Mouse (Mus musculus): ENCODE measurements at regions not wholly inside any gene's neighbourhood (a gene's known extent, or its start where the extent isn't known, plus 50 kb on each side); places are given as distances from the start of the nearest gene placed in this dataset.
A peak's percentile ranks its signal among the peaks of the same experiment; 100 is the strongest.
"Not testable (repeated sequence)": the region's sequence is repeated elsewhere in the genome, so short reads cannot be mapped to it uniquely, and the experiment has no call there.

DNA sequence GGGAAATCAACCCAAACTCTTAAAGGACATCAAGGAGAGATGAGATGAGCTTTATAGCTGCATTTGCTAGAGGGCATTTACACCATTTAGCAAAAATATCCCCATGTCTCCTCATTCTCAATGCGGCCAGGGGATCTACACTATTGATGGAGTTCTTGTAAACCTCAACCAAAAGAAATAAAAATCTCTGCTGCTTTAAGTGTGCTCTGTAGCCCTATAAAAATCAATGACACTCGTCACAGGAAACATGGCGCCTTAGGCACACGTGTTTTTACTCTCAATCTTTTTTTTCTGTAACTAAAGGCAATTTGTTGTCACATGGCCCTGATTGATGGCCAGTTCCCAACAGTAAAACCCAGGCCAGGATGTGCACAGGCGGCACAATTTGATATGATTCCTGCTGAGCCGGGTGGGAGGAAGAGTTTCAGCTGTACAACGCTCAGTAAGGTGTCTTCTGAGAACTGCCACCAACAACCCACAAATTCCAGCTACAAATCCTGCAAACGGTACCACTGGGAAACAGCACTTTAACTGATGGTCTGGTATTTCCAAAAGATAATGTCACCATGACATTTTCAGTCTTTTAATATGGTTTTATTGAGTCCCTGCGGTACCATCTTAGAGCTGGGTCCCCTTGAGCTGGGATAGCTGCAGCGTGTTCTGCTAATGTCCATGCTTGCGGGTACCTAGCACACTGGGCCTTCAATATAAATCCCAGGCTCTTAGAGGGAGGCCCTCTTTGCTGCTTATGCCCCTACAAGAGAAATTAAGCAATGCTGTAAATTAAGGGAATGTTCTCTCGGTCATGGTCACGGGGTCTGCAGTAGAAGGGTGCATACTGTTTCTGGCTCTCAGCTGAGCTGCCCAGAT, 78.8 kb downstream of the Tpbg start:
- WGBS, result 58% methylated on average over 13 of the region's 13 CpGs
- H3K4me2 ChIP-seq, result no peak overlapping the region
- no peak overlapping the region for H3K27ac ChIP-seq (replicated peaks)
- H3K4me3 ChIP-seq, result no peak overlapping the region
- H3K4me1 ChIP-seq (replicated peaks), result no peaks in the 10 kb centered on the region
- H3K36me3 ChIP-seq, result no peaks in the 10 kb centered on the region
- peak; percentile 79 for ATAC-seq (ENCODE audit: low read depth)
- no peaks in the 10 kb centered on the region for H3K27me3 ChIP-seq
- H3K9me3 ChIP-seq, result no peaks in the 10 kb centered on the region
- no peak overlapping the region for H3K9ac ChIP-seq

DNA sequence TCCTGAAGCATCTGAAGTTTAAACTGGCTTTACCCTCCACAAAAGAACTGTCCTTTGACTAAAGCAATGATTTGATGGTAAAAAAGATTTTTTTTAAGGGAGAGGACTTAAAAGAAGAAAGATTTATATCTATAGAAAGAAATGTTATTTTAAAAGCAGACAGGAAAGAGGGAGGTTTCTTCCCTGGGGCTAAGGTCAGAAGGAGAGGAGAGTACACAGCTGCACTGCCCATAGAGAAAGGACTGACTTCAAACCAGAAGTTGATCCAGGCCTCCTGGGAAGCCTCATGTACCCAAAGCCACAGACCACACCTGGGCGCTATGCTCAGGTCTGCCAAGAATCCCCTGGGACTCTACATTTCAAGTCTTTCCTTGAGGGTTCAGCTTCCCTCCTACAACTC, 83.1 kb downstream of the Tpbg start:
- no peaks in the 10 kb centered on the region for H3K27me3 ChIP-seq
- H3K36me3 ChIP-seq, result no peaks in the 10 kb centered on the region
- 93% methylated on average over 1 of the region's 1 CpGs for WGBS
- no peak overlapping the region for H3K4me3 ChIP-seq
- H3K27ac ChIP-seq (replicated peaks), result no peak overlapping the region
- no peaks in the 10 kb centered on the region for H3K9me3 ChIP-seq
- no peak overlapping the region for H3K4me2 ChIP-seq
- no peak overlapping the region for H3K9ac ChIP-seq
- no peaks in the 10 kb centered on the region for H3K4me1 ChIP-seq (replicated peaks)
- no peak for ATAC-seq (ENCODE audit: low read depth)

DNA sequence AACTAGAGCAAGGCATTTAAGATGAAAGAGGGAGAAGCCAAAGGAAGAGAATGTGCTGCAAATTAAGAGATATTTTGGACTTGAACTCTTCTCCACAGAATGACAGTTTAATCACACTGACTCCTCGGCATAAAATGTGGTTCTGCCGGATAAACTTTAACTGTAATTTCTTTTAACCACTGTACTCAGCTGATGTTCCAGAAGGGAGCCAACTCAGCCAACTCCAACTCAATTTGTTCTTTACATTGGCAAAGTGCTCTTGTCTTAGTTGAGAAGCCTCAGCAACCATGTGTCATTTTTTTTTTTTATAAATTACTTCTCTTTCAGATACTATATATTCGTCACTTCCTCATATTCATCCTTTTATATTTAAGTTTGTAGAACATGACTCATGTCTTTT, 90.0 kb downstream of the Tpbg start:
- H3K9me3 ChIP-seq, result no peaks in the 10 kb centered on the region
- H3K27me3 ChIP-seq, result no peaks in the 10 kb centered on the region
- H3K4me1 ChIP-seq (replicated peaks), result no peaks in the 10 kb centered on the region
- ATAC-seq (ENCODE audit: low read depth), result no peak
- no peak overlapping the region for H3K9ac ChIP-seq
- H3K4me2 ChIP-seq, result no peak overlapping the region
- H3K4me3 ChIP-seq, result no peak overlapping the region
- WGBS, result 87% methylated on average over 3 of the region's 3 CpGs
- no peak overlapping the region for H3K27ac ChIP-seq (replicated peaks)
- no peaks in the 10 kb centered on the region for H3K36me3 ChIP-seq

DNA sequence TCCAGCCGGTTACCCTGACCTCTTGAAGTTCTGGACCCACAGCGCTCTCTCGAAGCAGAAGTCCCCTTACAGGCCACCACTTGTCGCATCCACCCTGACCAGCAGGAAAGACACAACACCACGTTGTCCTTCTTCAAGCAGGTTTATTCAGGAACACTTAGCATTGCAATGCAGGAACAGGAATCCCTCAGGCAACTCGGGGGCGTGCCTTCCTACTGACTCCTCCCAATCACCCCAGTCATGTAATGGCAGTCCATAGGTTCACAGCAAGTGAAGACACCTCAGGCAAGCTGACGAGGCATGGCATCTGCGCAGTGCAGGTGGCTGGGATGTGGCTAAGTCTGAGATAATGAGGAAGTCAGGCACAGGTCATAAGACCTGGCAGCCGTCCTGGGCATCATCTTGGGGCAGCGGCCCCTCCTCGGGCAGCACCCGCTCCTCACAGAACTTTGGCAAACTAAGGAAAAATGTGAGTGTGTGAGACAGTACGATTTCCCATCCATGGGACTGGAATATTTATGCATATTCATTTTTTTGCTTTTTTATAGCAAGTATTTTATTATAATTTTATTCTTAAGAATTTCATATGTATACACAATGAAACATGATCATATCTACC, 101.0 kb downstream of the Tpbg start:
- H3K4me2 ChIP-seq; ATAC-seq (ENCODE audit: low read depth); H3K27me3 ChIP-seq; H3K9ac ChIP-seq; H3K4me3 ChIP-seq; H3K9me3 ChIP-seq; H3K27ac ChIP-seq (replicated peaks); H3K36me3 ChIP-seq; H3K4me1 ChIP-seq (replicated peaks): not testable (repeated sequence)
- WGBS, result 93% methylated on average over 14 of the region's 14 CpGs

DNA sequence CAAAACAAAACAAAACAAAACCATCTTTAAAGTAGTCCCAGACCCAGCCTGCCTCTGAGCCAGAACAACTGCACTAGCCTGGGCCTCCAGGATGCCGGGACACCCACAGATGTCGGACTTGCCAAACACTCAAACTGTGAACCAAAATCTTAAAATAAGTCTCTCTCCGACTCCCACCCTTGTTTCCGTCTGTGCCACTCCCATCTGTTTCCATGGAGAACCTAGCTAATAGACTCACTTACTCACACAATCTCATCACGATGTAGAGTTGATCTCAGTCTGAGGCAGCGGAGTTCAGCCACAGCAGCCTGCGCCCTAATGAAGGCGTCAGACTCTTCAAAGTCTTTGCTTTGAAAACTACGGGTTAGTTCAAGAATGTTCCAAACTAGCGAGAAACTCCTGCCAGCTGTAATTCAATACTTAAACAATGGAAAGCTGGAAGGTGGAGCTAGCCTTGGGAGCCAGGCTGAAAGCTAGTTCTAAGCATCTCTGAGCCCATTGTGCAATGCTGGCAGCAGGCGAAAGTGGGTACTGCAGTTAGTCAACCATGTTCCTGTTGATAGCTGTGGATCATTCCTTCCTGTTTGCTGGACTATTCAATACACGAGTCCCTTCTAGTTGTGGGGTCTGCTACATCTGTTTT, 106.4 kb downstream of the Tpbg start:
- Histone ChIP-seq H3K27me3 (no peaks in the 10 kb centered on the region), H3K9ac (no peak overlapping the region), H3K4me1 (replicated peaks) (no peaks in the 10 kb centered on the region), H3K27ac (replicated peaks) (no peak overlapping the region), H3K9me3 (no peaks in the 10 kb centered on the region), H3K4me3 (no peak overlapping the region), H3K36me3 (no peaks in the 10 kb centered on the region), H3K4me2 (no peak overlapping the region)
- ATAC-seq (ENCODE audit: low read depth), result no peak
- 69% methylated on average over 12 of the region's 12 CpGs for WGBS

DNA sequence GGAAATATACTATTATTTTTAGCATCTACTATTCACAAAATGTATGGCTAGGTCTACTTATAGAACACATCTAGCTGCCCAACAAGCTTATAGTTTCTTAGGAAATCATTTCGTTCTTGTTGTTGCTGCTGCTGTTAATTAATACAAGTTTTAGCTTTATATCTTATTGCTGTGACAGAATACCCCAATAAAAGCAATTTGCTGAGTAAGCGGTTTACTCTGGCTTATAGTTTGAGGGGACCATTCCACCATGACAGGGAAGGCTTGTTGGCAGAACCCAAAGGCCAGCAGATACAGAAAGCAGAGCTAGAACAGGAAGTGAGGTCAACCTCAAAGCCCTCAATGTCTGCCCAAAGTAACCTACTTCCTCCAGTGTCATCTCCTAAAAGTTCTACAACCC, 109.6 kb downstream of the Tpbg start:
- H3K4me2 ChIP-seq, result no peak overlapping the region
- ATAC-seq (ENCODE audit: low read depth), result no peak
- WGBS, result 86% methylated on average over 2 of the region's 2 CpGs

DNA sequence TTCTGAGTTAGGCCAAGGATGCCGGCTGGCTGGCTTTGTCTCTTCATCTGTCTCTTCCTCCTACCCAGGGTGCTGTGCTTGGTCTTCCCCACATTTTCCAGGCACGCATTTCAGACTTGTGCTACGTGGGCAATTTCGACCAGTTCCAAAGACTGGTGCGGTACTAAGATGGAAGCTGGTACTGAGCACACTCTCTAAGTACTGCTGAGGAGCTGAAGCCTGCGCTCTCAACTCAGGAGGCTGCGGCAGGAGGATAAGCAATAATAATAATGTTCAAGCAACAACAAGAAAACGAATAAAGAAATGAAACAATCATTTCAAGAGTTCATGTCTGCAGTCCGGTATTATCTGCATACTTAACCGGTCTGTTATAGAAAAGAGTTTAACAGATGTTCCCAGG, 127.9 kb downstream of the Tpbg start:
- 91% methylated on average over 10 of the region's 10 CpGs for WGBS
- no peak overlapping the region for H3K4me3 ChIP-seq
- H3K27me3 ChIP-seq, result no peaks in the 10 kb centered on the region
- no peaks in the 10 kb centered on the region for H3K4me1 ChIP-seq (replicated peaks)
- H3K9ac ChIP-seq, result no peak overlapping the region
- no peak for ATAC-seq (ENCODE audit: low read depth)
- no peaks in the 10 kb centered on the region for H3K9me3 ChIP-seq
- no peak overlapping the region for H3K27ac ChIP-seq (replicated peaks)
- H3K36me3 ChIP-seq, result no peaks in the 10 kb centered on the region
- H3K4me2 ChIP-seq, result no peak overlapping the region

More for the DNA sequence above, 109.6 kb downstream of the Tpbg start:
- H3K9ac ChIP-seq, result no peak overlapping the region
- H3K27me3 ChIP-seq, result no peaks in the 10 kb centered on the region
- H3K27ac ChIP-seq (replicated peaks), result no peak overlapping the region
- H3K4me1 ChIP-seq (replicated peaks), result no peaks in the 10 kb centered on the region
- no peak overlapping the region for H3K4me3 ChIP-seq
- no peaks in the 10 kb centered on the region for H3K36me3 ChIP-seq
- H3K9me3 ChIP-seq, result no peaks in the 10 kb centered on the region

DNA sequence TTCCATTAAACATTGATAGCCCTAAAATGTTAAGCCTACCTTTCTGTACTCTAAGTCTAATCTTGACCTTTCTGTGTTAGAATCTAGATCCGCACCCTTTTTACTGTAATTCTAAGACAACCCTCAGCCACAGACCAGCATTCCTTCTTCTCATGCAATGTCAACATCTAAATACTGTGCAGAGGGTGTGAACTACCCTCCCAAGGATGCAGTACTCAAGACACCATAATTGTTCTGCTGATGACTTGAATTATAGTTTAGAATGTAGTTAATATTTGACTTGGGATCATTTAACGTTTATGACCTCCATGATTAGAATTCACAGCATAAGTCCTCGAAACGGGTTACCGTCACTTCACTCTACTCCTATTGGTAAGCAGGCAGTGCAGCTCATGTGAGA, 139.2 kb downstream of the Tpbg start:
- WGBS, result 85% methylated on average over 5 of the region's 5 CpGs
- no peaks in the 10 kb centered on the region for H3K27me3 ChIP-seq
- 0 out of 2 replicates have a peak, but pooled peaks cover 7% of the 10 kb centered on the region for H3K4me1 ChIP-seq (replicated peaks)
- H3K4me2 ChIP-seq, result no peak overlapping the region
- no peak overlapping the region for H3K4me3 ChIP-seq
- no peak for ATAC-seq (ENCODE audit: low read depth)
- no peak overlapping the region for H3K9ac ChIP-seq
- H3K27ac ChIP-seq (replicated peaks), result no peak overlapping the region
- no peaks in the 10 kb centered on the region for H3K9me3 ChIP-seq
- H3K36me3 ChIP-seq, result no peaks in the 10 kb centered on the region

DNA sequence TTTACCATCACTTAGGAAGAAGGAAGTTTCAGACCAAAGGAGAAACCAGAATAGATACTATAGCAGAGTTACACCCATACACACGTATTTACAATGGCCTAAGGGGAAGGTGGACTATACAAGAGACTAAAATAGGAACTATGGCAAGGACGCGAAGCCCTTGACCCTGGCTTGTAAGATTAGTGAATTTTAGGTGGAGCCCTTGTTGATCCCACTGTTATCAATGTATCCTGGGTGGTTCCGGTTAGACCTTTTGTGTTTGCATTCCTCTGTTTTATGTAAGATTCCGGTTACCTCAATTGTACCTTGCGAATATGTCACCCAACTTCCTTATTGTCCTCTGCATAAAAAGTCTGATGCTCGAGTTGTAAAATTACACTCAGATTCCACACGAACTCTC, 141.3 kb downstream of the Tpbg start:
- not testable (repeated sequence) for H3K4me1 ChIP-seq (replicated peaks); H3K27me3 ChIP-seq; H3K4me3 ChIP-seq; ATAC-seq (ENCODE audit: low read depth); H3K9me3 ChIP-seq; H3K27ac ChIP-seq (replicated peaks); H3K9ac ChIP-seq; H3K4me2 ChIP-seq; H3K36me3 ChIP-seq
- WGBS, result 93% methylated on average over 8 of the region's 8 CpGs

DNA sequence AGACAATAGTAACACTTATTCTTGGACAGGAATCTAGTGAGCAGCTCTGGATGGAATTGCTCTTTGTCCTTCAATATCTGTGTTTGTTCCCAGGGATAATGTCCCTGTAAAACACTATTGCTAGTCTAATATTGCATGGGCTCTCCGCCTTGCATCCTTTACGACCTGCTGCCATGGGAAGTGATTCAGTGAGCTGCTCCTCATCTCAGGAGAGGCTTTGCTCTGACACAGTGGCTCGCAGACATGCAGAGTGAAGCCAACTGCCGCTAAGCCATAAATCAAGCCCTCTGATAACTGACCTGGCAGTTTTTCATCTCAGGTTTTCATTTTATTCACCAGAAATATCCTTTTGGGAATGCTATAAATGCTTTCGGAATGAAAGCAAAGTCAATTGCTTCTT, 143.5 kb downstream of the Tpbg start:
- ATAC-seq (ENCODE audit: low read depth), result peak; percentile 43; the same call in 1 of the 2 replicates
- H3K9ac ChIP-seq, result no peak overlapping the region
- 39% methylated on average over 5 of the region's 5 CpGs for WGBS
- no peak overlapping the region for H3K4me3 ChIP-seq
- 0 out of 2 replicates have a peak, but pooled peaks cover 7% of the 10 kb centered on the region for H3K4me1 ChIP-seq (replicated peaks)
- H3K27me3 ChIP-seq, result no peaks in the 10 kb centered on the region
- H3K27ac ChIP-seq (replicated peaks), result 0 out of 2 replicates have a peak overlapping the region, but pooled peaks have one; percentile 34
- H3K4me2 ChIP-seq, result no peak overlapping the region
- H3K36me3 ChIP-seq, result no peaks in the 10 kb centered on the region
- no peaks in the 10 kb centered on the region for H3K9me3 ChIP-seq

DNA sequence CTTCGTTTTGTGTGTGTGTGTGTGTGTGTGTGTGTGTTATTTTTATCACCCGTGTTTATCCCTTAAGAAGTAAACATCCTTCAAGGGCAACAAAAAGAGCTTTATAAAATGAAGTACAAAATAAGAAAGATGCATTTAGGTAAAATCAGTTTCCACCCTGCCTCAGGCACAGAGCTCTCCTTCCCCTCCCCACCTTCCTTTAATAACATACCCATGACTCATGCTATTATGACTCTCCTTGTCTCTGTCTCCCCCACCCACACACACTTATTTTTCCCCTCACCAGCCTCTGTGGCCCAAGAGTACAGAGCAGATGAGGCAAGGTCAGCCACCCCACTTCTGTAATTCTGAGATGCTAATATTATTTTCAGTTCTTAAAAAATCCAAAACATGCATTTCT, 144.0 kb downstream of the Tpbg start:
- ATAC-seq (ENCODE audit: low read depth), result no peak
- no peak overlapping the region for H3K4me2 ChIP-seq
- WGBS, result 67% methylated on average over 2 of the region's 2 CpGs
- H3K27ac ChIP-seq (replicated peaks), result no peak overlapping the region
- H3K36me3 ChIP-seq, result no peaks in the 10 kb centered on the region
- H3K4me3 ChIP-seq, result no peak overlapping the region
- 0 out of 2 replicates have a peak, but pooled peaks cover 7% of the 10 kb centered on the region for H3K4me1 ChIP-seq (replicated peaks)
- no peak overlapping the region for H3K9ac ChIP-seq
- H3K27me3 ChIP-seq, result no peaks in the 10 kb centered on the region
- H3K9me3 ChIP-seq, result no peaks in the 10 kb centered on the region

DNA sequence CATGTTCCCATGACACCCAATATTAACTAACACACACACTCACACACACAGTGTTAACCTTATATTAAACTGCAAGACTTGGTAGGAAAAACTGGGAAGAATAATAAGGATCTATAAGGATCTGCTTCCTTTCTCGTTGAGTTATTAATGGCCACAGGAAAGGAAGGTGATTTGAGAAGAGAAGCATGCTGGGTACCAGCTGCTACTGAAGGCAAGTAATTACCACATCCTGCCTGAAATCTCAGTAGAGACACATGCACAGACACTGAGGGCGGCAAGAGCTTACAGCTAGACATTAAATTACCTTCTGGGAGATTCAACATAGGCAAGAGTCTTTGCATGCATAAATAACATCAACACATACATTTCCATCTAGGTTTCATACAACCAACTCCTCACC, 160.8 kb downstream of the Tpbg start:
- no peaks in the 10 kb centered on the region for H3K4me1 ChIP-seq (replicated peaks)
- 38% methylated on average over 2 of the region's 2 CpGs for WGBS
- H3K36me3 ChIP-seq, result no peaks in the 10 kb centered on the region
- no peaks in the 10 kb centered on the region for H3K27me3 ChIP-seq
- H3K9ac ChIP-seq, result no peak overlapping the region
- no peak overlapping the region for H3K27ac ChIP-seq (replicated peaks)
- H3K4me2 ChIP-seq, result no peak overlapping the region
- H3K4me3 ChIP-seq, result no peak overlapping the region
- ATAC-seq (ENCODE audit: low read depth), result no peak; the same call in 1 of the 2 replicates
- no peaks in the 10 kb centered on the region for H3K9me3 ChIP-seq
